Mouse (Mus musculus): ENCODE measurements around the gene Kcng1.

DNA sequence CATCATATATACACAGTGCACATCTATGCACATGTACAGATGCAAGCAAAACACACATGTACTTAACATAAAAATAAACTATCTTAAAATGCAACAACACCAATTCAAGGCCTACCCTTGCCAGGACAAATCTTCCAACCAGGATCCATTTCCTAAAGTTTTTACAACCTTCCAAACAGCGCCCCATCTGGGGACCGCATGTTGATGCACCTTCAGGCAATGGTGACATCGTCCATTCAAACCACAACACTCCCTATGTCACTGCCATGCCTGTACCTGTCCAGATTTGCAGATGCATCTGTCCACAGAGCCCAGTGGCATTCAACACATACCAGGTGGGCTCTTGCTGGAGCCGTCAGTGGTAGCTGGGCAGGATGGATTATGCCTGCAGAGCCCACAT, 38.3 kb downstream of the Kcng1 start:
- TF ChIP-seq MYOD1 (IDR thresholded peaks at IDR 0.05; ENCODE audit: control insufficient read depth, insufficient read length, low read depth) (no peak), CTCF (IDR thresholded peaks at IDR 0.05; ENCODE audit: control insufficient read depth, insufficient read depth, insufficient read length) (no peak), USF1 (IDR thresholded peaks at IDR 0.05; ENCODE audit: low read depth) (no peak), CEBPB (IDR thresholded peaks at IDR 0.05; ENCODE audit: low read depth) (no peak)

Measured in C2C12 (cell line).